Mouse (Mus musculus): ENCODE results near the gene Gm17657.

Gm17657 gene

GRCm38 (mm10) chr17:29497071-29497354 lies 52.4 kb downstream of the Gm17657 start:
- no peak for TF ChIP-seq GATA4 (IDR thresholded peaks at IDR 0.05; ENCODE audit: insufficient replicate concordance, low read length)

GRCm38 (mm10) chr17:29496211-29497070 lies 53.0 kb downstream of the Gm17657 start:
- TF ChIP-seq GATA4 (IDR thresholded peaks at IDR 0.05; ENCODE audit: insufficient replicate concordance, low read length) = no peak

DNA sequence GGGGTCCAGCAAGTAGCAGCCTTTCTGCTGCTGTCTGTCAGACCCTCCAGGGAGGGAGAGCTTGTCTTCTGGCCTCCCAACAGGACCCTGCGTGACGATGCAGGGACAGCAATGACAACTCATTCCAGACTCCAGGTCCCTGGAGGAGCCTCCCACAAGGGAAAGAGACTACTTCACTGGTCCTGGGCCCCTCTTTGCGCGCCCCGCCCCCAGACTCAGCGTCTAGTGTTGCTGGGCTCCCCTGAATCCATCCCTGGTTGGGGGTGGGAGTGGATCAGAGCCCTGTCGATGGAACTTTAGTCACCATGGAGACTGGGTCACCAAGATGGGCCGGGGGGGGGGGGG lies 54.7 kb downstream of the Gm17657 start:
- TF ChIP-seq GATA4 (IDR thresholded peaks at IDR 0.05; ENCODE audit: insufficient replicate concordance, low read length) = no peak

DNA sequence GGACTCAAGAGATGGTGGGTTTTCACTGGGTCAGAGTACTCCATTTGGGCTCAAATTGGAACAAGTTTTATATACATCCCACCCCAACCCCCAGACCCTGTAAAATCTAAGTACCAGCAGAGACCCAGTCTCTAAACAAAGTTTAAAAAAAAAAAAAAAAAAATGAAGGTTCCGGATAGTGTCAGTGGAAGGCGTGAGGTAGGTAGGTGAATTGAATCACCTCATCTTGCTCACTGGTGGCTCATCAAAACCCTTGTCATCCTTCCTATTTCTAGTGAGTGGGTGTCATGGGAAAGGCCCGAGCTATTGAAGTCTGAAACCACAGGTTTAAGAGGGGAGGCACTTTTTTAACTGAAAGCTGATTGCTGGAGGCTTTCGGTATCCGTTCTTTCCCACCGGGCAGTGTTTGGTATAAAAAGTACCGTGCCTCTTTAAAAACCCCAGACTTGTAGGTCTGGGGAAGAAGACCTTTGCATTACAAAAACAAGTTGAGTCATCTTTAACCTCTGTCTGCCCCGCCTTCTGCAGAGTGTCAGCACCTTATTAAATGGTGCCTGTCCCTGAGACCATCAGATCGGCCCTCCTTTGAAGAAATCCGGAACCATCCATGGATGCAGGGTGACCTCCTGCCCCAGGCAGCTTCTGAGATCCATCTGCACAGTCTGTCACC lies 55.2 kb downstream of the Gm17657 start:
- TF ChIP-seq GATA4 (IDR thresholded peaks at IDR 0.05; ENCODE audit: insufficient replicate concordance, low read length) = no peak

DNA sequence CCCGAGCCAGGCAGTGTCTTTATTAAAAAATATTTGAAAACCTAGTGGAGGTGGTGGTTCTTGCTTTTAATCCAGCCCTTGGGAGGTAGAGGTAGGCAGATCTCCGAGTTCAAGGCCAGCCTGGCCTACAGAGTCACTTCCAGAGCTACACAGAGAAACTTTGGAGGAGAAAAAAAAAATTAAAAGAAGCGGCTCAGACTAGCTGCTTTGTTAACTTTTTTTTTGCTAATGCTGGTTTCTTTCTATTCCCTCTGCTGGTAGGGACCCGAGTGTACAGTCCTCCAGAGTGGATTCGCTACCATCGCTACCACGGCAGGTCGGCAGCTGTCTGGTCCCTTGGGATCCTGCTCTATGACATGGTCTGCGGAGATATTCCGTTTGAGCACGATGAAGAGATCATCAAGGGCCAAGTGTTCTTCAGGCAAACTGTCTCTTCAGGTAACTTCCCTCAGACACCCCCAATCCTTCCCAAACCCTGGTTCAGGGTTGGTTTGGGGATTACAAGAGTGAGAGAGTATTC lies 55.9 kb downstream of the Gm17657 start:
- no peak for TF ChIP-seq GATA4 (IDR thresholded peaks at IDR 0.05; ENCODE audit: insufficient replicate concordance, low read length)

DNA sequence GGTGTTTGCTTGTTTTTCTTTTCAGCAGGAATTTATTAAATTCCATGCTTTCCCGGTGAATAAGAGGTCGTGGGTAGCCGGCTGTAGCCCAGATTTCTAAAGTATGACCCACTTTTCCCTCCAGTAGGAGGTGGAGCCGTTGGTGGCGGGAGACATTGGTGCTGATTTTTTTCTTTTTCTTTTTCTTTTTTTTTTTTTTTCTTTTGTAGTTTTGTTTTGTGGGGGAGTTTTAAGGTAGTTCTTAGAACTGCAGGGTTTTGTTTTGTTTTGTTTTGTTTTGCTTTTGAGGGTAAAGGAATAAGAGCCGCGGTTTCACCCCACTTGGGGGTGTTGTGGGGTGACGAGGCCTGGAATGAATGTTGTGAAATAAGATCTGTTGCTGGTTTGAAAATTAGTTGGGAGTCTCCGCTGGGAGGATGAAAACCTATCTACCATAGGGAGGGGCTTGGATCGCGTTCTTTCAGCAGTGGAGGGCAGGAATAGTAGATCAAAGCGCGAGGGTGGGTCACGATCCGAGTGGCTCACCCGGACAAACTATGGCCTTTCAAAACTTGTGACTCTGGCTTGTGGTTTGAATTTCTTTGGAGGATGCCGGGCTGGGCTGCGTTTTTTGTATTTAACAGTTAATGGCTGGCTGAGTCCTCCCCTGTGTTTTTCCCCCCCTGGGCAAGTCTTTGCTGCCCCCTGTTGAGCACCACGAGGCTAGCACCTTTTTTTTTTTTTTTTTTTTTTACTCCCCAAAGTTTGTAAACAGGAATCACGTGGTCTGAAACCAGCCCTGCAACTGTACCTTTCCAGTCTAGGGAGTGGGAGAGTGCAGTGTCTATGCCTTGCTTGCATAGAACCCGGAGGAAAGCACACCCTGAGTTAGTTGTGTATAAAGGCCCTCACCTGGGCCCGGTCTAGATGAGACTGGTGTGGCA lies 56.9 kb downstream of the Gm17657 start:
- TF ChIP-seq GATA4 (IDR thresholded peaks at IDR 0.05; ENCODE audit: insufficient replicate concordance, low read length) = no peak; the same call in 1 of the 2 replicates

DNA sequence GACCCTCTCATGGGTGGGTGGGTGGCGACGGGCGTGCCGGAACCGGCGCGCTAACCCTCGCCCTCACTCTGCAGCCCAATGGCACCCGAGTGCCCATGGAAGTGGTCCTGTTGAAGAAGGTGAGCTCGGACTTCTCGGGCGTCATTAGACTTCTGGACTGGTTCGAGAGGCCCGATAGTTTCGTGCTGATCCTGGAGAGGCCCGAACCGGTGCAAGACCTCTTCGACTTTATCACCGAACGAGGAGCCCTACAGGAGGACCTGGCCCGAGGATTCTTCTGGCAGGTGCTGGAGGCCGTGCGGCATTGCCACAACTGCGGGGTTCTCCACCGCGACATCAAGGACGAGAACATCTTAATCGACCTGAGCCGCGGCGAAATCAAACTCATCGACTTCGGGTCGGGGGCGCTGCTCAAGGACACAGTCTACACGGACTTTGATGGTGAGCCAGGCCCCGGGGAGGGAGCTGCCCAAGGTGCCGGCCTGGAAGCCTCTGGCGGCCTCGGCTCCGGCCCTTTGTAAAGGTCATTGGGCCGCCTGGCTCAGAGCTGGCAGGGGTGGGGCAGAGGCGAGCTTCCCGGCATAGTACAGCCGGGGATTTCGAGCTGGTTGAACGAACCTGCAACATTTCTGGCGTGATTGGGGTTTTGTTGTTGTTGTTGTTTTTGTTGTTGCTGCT lies 57.7 kb downstream of the Gm17657 start:
- no peak for TF ChIP-seq GATA4 (IDR thresholded peaks at IDR 0.05; ENCODE audit: insufficient replicate concordance, low read length)

- TF ChIP-seq GATA4 (IDR thresholded peaks at IDR 0.05; ENCODE audit: insufficient replicate concordance, low read length) = no peak
Measured at GRCm38 (mm10) chr17:29490713-29491581, 58.5 kb downstream of the Gm17657 start, which contains the start of gene Pim1. Gene Pim1, plus strand, starts transcription at chr17:29490753.

GRCm38 (mm10) chr17:29489971-29490712 lies 59.3 kb downstream of the Gm17657 start:
- peak; percentile 41; the same call in 1 of the 2 replicates for TF ChIP-seq GATA4 (IDR thresholded peaks at IDR 0.05; ENCODE audit: insufficient replicate concordance, low read length)

GRCm38 (mm10) chr17:29488978-29489970 lies 60.2 kb downstream of the Gm17657 start:
- TF ChIP-seq GATA4 (IDR thresholded peaks at IDR 0.05; ENCODE audit: insufficient replicate concordance, low read length) = no peak

GRCm38 (mm10) chr17:29488257-29488977 lies 61.0 kb downstream of the Gm17657 start:
- no peak for TF ChIP-seq GATA4 (IDR thresholded peaks at IDR 0.05; ENCODE audit: insufficient replicate concordance, low read length)

Measured in liver, adult (tissue).